Mouse (Mus musculus) CD4-positive, CD25-positive, alpha-beta regulatory T cell, adult 2 months (primary cell): ENCODE results near the gene Rap1a.
A peak's percentile ranks its signal among the peaks of the same experiment; 100 is the strongest.

Experiments used
- DNase-seq: peaks from one replicate; pipeline ENCODE4 v3.0.0-alpha.2; 2012; ENCODE audit warnings: low read depth, low spot score

Gene Rap1a

DNA sequence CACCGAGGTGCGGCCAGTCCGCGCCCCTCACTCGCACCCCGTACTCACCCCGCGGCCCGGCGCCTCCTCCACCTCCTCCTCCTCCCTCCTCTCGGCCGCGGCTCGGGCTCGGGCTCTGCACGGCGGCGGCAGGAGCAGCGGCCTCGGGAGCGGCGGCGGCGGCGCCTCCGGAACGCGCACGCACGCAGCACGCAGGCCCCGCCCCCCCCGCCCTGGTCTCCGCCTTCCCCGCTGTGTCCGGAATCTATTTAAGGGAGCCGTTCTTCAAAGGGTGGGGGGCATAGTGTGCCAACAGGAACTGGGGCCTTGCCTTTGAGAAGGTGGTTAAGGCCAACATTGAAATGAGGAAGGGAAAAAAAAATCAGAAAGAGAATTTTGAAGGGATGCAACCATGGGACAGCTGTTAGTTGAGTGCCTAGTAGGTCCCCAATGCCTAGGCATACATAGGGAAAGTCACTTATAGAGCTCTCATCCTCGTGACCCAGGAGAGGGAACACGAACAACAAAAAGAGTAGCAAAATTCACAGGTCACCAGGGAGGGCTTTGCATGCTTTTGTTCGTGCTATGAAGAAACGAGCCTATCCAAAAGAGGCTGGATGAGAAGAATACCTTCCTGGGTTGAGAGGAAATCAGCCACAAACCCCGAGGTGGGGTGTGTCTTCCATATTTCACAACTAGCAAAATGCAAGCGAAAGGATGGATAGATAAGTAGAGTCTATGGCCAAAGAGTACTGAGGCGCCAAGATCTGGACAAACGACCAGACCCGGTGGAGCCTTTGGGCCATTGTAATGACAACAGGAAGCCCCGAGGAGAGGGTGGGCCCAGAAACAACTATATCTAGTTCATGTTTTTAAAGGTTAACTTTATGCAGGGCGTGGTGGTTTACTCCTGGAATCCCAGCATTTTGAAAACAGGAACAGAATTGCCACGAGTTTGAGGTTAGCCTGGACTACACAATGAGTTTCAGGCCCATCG is at the start of gene Rap1a:
Rap1a (minus strand) TSS at position 146 of the 976 bp plus-strand sequence.
- DNase-seq: peak; percentile 91

DNA sequence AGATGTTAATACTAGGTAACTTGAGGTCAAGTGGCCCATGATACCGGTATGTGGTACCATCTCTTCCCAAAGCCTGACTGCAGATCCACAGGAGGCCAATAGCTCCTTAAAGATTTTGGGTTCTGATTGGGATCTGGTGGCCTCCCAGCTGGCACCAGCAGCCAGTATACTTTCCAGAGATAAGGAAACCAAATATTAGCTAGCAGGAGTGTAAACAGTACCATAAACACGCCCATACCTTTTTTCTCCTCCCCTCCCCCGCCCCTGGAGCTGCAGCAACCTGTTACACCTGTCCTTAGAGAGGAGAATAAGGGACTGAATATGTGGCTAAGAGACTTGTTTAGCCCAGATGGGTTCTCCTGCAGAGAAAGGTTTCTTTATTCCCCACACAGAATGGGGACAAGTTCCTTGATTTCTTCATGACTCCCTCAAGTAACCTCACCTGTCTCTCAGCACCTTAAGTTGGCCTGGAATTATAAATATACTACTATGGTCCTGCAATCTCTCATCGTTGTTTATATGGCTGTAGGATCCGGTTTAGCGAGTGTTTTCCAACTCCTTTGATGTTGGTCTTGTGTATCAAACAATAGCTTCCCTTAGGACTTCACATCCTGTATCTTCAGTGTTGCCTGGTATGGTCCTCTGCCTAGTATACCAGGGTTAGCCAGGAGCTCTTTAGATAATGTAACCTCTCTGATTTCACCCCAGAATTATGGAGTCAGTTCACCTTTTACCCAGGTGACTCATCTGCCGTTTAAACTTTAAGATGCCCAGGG is 45.3 kb upstream of the Rap1a start:
- no peak for DNase-seq

DNA sequence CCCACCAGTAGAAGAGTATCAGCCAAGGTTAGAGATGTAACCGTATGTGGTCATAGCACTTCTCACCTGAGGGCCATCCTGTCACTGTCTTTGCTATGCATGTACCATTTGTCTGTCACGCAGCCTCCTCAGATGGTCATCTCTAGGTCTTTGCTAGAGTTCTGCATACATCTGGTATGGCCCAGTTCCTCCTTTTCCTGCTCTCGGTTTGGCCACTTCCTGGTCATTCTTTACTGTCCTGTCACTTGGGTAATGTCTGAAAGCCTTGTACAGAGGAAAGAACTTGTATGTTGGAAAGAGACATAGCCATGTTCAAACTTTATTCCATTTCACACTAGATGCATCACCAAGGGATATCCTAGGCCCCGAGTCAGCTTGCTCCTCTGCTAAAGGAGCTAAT is 38.7 kb upstream of the Rap1a start:
- no peak for DNase-seq

DNA sequence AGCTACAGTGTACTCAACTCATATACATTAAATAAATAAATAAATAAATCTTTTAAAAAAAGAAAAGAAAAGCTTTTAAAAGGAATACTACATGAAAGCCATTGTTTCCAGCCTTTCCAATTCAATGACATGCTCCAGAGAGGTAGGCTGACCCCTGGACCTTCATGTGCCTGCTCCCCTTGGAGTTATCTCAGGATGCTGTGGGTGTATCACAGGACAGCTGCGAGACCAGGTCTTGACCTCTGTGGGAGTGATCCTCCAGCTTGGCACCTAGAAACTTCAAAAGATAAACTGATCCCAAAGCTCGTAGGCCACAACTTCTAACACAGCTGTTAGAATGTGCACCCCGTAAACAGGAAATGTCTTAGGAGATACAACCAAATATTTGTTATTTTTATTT is 37.5 kb upstream of the Rap1a start:
- DNase-seq: no peak

DNA sequence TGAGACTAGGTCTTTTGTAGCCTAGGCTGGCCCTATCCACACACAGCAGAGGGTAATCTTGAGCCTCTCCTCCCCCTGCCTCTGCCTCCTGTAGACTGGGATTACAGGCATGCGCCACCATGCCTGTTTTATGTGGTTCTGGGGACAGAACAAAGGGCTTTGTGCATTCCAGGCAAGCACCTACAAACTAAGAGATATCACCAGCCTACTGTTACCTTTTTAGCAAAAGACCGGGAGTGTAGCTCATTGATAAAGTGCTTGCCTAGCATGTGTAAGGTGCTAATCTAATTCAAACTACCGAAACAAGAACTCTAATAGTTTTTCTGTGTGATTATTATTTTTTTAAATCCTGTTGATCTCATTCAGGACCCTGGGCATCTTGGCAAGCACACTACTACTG is 35.7 kb upstream of the Rap1a start:
- DNase-seq: no peak

DNA sequence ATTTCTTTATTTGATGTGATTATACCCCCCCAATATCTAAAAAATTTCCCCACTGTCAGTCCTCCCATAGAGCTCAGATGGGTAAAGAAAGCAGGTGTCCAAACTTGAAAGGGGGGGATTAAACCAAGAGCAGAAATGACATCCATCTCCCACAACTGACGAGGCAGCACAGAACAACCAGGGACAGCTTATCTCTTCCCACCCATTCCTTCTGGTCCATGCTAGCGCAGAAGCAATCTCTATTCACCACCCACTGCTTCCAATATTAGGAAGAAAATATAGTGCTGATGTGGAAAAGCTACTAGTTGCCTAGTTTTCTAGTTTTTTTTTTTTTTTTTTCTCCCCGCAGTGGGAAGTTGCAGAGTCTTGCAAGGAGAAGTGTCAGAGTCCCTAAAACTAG is 34.7 kb upstream of the Rap1a start:
- no peak for DNase-seq

DNA sequence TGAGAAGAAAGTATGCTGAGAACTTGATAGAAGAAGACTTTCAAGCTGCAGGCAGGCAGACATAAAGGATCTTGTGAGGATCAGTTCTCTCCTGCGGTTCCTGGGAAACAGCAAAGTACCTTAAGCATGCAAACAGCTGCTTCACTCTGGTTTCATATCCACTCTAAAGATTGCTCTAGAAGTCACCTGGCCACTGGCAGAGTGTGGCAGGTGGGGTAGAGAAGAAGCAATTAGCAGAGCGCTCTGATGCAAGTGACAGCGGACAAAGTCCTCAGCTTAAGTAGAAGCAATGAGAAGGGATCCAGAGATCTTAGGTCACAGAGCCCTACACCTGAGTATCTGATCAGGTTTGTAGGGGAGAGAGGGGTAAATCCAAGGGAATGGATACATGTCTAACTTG is 30.4 kb upstream of the Rap1a start:
- DNase-seq: no peak

DNA sequence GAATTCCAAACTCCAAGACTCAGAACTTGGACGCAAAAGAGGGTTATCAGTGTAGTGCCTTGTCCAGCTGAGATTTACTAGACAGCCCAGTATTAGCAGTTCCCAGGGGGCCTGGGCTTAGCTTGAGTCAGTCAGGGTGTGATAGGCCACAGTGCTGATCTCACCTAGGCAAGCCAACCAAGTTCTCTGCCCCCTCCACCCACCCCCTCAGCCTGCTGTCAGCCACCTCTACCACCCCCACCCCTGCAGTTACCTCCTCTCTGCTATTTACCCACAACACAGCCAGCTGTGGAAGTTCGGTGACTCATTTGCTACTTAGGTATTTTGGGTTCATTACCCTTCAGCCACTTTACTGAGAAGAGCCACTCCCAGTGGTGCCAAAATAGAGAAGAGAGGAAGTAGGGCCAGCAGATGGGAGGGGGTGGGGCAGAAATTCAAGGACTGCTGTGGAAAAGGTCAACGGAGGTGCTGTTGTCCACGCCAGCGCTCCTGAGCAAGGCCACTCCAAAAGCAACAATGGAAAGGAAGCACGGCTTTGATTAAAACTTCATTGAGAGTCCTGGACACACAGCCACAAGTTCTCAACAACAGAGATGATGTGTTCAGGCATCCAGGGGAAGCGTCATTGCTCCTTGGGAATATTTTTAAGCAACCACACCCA is 24.5 kb upstream of the Rap1a start:
- DNase-seq: peak; percentile 56

DNA sequence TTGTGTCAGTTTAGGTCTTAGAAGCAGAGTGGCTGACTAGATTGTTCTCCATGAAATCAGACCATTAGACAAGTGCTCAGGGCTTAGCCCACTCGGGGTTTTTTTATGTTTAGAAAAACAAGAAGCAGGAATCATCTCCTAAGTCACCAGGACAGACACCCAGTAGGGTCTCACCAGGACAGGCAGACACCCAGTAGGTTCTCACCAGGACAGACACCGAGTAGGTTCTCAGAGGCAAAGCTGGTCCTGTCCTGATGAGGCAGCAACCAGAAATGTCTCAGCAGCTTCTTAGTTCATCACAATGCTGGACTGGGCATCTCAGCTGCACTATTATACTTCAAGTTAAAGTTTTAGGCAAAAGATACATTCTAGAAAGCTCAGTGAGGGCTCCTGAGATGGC is 23.6 kb upstream of the Rap1a start:
- no peak for DNase-seq

DNA sequence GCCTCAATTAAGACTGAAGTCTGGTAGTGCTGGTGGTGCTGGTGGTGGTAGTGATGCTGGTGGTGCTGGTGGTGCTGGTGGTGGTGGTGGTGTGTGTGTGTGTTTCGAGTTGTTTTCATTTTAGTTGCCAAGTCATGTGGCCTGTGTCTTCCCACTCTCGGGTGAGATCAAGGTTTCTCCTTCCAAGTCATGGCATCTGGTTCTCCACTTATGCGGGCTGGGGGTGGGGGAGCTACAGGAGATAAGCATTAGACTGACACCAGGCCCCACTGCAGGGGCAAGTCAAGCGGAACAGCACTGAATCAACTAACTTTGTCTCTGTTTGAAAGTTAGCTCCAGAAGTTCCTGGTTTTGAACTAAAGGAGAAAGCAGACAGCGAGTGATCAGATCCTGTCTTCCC is 23.0 kb upstream of the Rap1a start:
- DNase-seq: no peak

DNA sequence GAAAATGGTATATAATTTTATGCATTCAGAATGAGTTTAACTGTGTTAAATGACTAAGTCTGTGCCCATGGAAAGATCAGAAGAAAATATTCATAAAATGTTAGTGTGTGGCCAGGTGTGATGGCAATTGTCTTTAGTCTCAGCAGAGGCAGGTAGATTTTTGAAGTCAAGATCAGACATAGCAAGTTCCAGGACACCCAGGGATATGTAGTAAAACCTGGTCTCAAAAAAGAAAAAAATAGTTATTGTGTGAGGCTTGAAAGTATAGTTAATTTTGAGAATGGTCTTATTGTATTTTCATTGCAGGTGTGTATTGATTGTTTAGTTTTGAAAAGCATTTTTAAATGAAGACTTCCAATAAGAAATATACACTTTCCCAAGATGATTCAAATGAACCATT is 22.5 kb upstream of the Rap1a start:
- no peak for DNase-seq

DNA sequence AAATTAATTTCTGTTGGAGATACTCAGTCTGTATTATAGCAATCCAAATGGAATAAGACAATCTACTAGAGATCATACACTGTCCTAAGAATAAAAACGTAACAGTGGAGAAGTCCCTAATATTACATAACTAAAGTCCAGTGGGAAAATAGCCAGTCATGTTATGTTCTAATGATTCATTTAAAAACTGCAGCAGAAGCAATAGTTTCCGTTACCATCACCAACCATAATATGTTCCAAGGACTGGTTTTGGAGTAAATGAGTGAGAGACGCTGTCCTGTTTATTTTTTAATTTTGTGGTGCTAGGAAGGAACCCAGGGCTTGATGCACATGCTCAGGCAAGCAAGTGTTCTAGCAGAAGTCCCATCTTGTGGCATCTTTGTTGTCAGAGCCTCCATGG is 20.4 kb upstream of the Rap1a start:
- DNase-seq: no peak

DNA sequence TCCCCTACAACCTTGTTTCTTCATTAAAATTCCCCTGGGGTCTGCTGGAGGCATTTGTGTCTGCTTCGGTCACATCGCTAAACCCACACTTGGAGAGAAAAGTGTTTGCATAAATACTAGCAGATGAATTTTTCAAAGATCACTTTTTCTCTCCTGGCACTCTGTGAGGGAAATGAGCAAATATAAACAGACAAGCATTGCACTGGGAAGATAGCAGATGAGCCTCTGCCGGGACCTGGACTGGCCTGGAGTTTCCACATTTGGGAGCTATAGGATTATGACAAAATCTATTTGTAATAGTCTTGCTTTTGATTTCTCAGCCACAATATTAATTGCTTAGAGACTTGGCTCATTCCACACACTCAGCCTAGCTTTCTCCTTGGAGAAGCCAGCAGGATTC is 19.1 kb upstream of the Rap1a start:
- DNase-seq: no peak

DNA sequence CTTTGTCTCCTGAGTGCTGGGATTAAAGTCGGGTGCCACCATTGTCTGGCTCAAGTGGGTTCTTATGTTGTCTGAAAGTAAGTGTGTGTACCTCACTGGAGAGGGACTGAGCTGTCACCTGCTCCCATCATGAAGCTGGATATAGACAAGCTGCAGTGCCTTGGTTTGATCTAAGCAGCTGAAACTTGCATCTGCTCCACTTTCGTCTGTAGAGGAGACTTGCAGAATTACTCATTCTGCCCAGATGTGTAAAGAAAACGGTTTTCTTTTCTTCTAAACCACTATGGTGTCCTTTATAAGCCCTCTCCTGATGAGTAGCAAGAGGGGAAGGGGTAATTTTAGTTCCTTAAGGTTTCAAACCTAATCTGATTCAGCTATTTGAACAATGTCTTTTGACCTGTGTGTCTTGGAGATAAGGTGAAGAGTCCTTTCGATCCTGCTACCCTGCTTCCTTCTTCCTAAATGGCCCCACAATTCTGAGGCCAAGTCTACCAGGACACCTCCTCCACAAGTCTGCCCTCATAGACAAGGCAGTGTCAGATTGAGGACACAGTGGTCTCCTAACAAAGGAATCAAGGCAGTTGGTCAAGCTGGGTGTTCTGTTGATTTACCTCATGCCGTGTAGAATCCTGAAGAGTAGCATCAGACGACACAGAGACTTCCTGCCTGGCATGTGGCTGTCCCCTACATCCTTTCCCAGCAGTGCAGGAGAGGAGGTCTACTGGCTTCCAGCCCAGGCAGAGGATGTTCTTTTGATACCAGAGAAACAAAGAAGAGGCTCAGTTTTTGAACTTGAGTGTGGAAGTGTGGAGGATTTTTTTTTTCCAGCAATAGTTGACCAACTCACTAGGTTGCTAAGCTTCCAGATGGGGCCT is 17.2 kb upstream of the Rap1a start:
- peak; percentile 22 for DNase-seq

DNA sequence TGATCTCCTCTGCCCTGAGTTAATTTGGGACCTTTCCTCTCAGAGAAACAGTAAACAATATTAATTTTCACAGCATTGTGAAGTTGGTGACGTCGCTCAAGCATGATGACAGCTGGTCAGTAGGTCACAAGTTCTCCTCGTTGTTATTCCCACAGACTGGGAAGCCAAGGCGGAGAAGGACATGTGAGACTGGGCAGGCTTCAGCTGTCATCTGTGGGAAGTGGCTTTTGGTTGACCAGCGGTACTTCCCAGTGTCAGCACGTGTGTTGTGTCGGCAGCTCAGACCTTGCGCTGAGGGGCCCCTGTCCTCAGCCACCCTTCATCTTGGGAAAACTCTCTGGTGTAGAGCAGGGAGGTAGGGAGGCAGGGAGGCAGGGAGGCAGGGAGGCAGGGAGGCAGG is 15.0 kb upstream of the Rap1a start:
- no peak for DNase-seq

DNA sequence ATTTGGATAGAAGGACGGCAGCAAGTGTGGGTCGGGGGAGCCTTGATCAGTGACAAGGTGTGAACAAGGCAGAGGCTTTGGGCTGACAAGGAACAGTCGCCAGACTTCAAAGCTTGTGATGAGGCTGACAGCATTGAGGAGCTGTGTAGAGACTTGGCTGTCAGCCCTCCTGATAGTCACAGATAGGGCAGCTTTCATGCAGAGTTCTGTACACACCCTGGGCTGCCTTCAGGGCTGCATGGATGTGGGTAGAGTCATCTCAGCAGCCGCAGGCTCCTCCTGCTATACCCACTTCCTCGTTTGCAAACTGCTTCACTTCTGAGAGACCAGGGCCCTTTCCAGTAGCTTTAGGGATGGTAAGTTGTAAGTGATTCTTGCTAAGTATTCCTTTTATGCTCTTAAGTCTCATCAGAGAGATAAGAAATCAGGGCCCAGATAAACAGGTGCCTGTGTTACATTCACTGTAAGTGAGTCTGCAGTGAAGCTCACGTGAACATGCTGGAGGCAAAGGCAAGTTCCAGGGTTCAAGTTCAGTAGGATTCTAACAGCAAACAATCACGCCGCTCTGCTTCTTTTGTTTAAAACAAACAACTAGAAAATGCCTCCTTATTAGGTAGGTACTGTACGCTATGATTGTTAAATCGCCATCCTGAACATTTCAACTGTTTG is 14.2 kb upstream of the Rap1a start:
- peak; percentile 84 for DNase-seq

DNA sequence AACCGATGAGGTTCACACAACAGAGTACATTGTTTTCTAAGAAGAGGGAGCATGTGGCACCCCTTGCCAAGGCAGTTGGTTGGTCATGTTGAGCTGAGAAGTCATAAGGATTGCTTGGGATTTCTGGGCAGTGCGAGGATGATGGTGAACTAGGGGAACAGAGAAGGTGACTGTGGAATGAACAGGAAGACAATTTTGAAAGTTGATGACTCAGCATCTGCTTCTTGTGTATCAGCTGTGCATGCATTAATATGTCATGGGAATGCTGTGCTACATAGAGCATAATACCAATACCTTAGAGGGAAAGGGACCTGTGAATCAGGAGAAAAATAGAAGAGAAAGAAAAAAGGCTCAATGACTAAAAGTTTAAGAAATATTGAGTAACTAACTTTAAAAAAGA is 10.0 kb upstream of the Rap1a start:
- no peak for DNase-seq

DNA sequence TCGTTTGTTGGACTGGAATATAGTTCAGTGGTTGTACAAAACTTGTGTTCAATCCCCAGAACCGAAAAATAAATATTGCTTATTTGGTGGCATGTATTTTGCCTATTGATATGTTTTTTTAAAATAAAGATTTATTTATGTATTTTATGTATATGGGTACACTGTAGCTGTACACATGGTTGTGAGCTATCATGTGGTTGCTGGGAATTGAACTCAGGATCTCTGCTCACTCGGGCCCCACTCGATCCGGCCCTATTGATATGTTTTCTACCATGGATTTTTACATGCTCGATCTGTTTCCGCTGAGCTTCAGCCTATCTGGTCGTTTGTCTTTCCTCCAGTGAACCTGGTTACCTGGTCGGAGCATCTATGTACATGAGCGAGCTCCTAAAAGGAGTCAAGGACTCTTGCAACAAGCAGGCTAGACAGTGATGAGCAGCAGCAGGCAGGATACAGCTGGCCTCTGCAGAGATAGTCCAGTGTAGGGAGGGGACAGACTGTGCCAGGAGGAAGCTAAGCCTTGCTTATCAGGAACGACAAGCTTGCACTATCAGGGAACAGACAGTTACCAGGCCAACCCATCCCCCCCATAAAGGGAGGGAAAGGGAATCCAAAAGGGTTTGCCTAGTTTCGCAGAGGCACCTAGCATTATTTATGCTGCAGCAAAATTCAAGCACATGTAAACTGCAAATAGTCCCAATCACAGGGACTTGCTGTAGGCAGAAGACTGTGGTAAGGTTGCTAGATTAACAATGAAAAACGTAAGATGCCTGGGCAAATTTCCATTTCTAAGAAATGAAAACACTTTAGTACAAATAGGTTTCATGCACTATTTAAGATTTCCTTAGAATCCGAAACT is 7.3 kb upstream of the Rap1a start:
- DNase-seq: no peak

DNA sequence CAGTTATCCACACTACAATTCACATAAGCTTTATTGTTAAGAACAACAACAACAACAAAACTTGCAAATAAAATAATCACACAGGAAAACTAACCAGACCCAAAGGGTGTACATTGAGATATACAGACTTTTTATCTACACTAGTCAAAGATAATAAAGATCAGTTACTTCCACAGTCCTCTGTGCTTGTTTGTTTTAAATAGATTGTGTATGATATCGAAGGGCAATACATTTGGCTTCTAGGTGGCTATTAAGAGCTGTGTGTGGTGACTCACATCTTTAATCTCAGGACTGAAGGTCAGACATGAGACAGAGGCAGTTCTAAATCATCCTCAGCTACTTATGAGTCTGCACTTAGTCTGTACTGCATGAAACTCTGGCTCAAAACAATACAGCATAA is 6.5 kb upstream of the Rap1a start:
- DNase-seq: no peak
